In the genomic region with DNA sequence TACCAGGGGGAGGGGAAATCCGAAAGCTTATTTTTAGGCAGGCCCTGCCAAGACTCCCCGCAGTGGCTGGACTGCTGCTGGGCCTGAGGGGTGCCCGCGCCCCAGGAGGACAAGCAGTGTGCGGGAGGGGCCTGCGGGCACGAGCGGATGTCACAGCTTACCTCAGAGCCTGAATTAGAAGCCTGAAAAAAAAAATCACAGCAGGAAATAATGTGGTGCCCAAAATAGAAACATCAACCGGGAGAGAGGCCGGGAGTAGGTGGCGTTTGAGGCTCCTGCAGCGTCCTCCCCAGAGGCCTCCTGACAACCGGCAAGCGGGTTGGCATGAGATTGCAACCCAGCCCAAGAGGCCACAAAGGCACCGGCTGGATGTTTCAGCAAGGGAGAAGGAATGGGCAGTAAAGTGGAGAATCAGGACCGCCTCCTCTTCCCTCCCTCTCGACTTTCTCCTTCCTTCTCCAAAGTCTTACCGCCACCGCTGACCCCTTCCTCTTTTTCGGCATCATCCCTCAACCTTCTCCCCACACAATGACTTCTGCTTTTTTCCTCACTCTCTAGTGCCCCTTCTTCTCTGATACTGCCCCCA, we compare ENCODE assay signal across 8 mouse cellular contexts. TPM values are rescaled to one million over a fixed set of nuclear protein-coding genes. Genes with fewer than 3 reads are reported as not detected.
DNase-seq lines count a peak whose midpoint lies in the region; ATAC-seq and TF ChIP-seq lines count a peak whose summit lies in the region.

No protein-coding gene starts in this region.

- 10% methylated on average over 20 of the region's 20 CpGs for WGBS in cerebellum, adult 2 months
- WGBS in liver, adult 2 months: 59% methylated on average over 20 of the region's 20 CpGs
- WGBS in midbrain, postnatal 0 days: 6% methylated on average over 20 of the region's 20 CpGs

- H3K4me3 ChIP-seq in cerebellum, adult 2 months (replicated peaks; ENCODE audit: insufficient read depth, low read depth, low read length): peak overlapping the region; percentile 40
- H3K4me3 ChIP-seq in liver, adult 2 months (ENCODE audit: insufficient read depth, low read depth, low read length): no peak overlapping the region; the same call in 1 of the 2 replicates
- peak overlapping the region; percentile 12 for H3K4me3 ChIP-seq in midbrain, postnatal 0 days (ENCODE audit: low read depth, low read length)

- peak overlapping the region; percentile 45 for H3K4me2 ChIP-seq in midbrain, postnatal 0 days (ENCODE audit: low read depth, low read length, poor library complexity, severe bottlenecking)

- TF ChIP-seq POLR2A in cerebellum, adult 2 months (IDR thresholded peaks at IDR 0.05; ENCODE audit: borderline replicate concordance, insufficient read depth, low read length): no peak
- no peak for TF ChIP-seq POLR2A in liver, adult 2 months (IDR thresholded peaks at IDR 0.05; ENCODE audit: extremely low read depth, insufficient read depth, low read length)

- no peaks in the 10 kb centered on the region for H3K9me3 ChIP-seq in midbrain, postnatal 0 days (ENCODE audit: low read length)

- H3K4me1 ChIP-seq in cerebellum, adult 2 months (ENCODE audit: control insufficient read depth, insufficient read depth, low read length): peaks cover 9% of the 10 kb centered on the region; the same call in 1 of the 2 replicates
- H3K4me1 ChIP-seq in liver, adult 2 months (ENCODE audit: control insufficient read depth, insufficient read depth, low read length): no peaks in the 10 kb centered on the region
- H3K4me1 ChIP-seq in midbrain, postnatal 0 days (ENCODE audit: insufficient read depth, low read length): peaks cover 9% of the 10 kb centered on the region

- no peaks in the 10 kb centered on the region for H3K27me3 ChIP-seq in cerebellum, adult 2 months (ENCODE audit: control insufficient read depth, insufficient read depth, low read length)
- no peaks in the 10 kb centered on the region for H3K27me3 ChIP-seq in liver, adult 2 months (ENCODE audit: control insufficient read depth, insufficient read depth, low read length)
- no peaks in the 10 kb centered on the region for H3K27me3 ChIP-seq in midbrain, postnatal 0 days (ENCODE audit: insufficient read depth, low read length)

- ATAC-seq in midbrain, postnatal 0 days (ENCODE audit: low FRiP score): no peak
- ATAC-seq in inflammation-experienced regulatory T-cells, adult 6 months: no peak

- no peak overlapping the region for H3K27ac ChIP-seq in cerebellum, adult 2 months (ENCODE audit: insufficient read depth, low read length)
- 0 out of 2 replicates have a peak overlapping the region, but pooled peaks have one; percentile 24 for H3K27ac ChIP-seq in liver, adult 2 months (replicated peaks; ENCODE audit: insufficient read depth, low read depth, low read length)
- H3K27ac ChIP-seq in midbrain, postnatal 0 days (ENCODE audit: low read depth, low read length): peak overlapping the region; percentile 32; the same call in 1 of the 2 replicates

- no peaks in the 10 kb centered on the region for H3K36me3 ChIP-seq in liver, adult 2 months (ENCODE audit: control insufficient read depth, insufficient read depth, low read length)
- H3K36me3 ChIP-seq in midbrain, postnatal 0 days (ENCODE audit: insufficient read depth, low read length): no peaks in the 10 kb centered on the region

- no peaks in the 10 kb centered on the region for H3K79me2 ChIP-seq in liver, adult 2 months (ENCODE audit: control insufficient read depth, insufficient read depth, low read length)

- no peak for TF ChIP-seq CTCF in cerebellum, adult 2 months (IDR thresholded peaks at IDR 0.05; ENCODE audit: borderline replicate concordance, insufficient read depth, low read depth, low read length)
- no peak for TF ChIP-seq CTCF in liver, adult 2 months (IDR thresholded peaks at IDR 0.05; ENCODE audit: low read depth, low read length)
- no peak for TF ChIP-seq CTCF in midbrain, postnatal 0 days (IDR thresholded peaks at IDR 0.05)

- peak; percentile 29 for DNase-seq in embryo, embryonic 11 days
- no peak for DNase-seq in embryo, embryonic 10.5 days (ENCODE audit: low spot score)
- DNase-seq in cerebellum, adult 2 months: peak; percentile 70 to 73
- peak; percentile 79 to 89 for DNase-seq in heart, adult 18-20 months
- DNase-seq in kidney, adult 11 months: peak; percentile 75
- DNase-seq in liver, adult 2 months (ENCODE audit: extremely low read depth, low read depth, low spot score): no peak
- DNase-seq in midbrain, postnatal 0 days (ENCODE audit: low spot score): peak; percentile 12

- H3K9ac ChIP-seq in liver, adult 2 months (ENCODE audit: low read depth, low read length): peak overlapping the region; percentile 25; the same call in 1 of the 2 replicates
- peak overlapping the region; percentile 39 for H3K9ac ChIP-seq in midbrain, postnatal 0 days (replicated peaks; ENCODE audit: low read length, poor library complexity, severe bottlenecking)

RNA-seq across cellular contexts. Expression of gene Mrpl33, which starts 25.6 kb away (rescaled TPM):
- polyA plus RNA-seq in cerebellum, adult 2 months (2012; rRNA removed): 80.4 and 81.9 TPM in 2 replicates
- 100 to 1,000 TPM; 322 to 333 TPM for total RNA-seq in heart, adult 18-20 months (2021)
- total RNA-seq in liver, adult 2 months (2014; rRNA removed): 60.8 and 65.1 TPM in 2 replicates
- polyA plus RNA-seq in liver, adult 2 months (2012; rRNA removed): 8.6 and 11.5 TPM in 2 replicates
- total RNA-seq in midbrain, postnatal 0 days (2014; rRNA removed): 79.9 and 114 TPM in 2 replicates
- 283 and 291 TPM in 2 replicates for polyA plus RNA-seq in midbrain, postnatal 0 days (2015; fragmentation: Nextera tagmentation; extraction: Ambion mirVana)
- 100 to 1,000 TPM; 243 to 476 (median 332) TPM for polyA plus RNA-seq in inflammation-experienced regulatory T-cells, adult 6 months (2017; shearing (Covaris generic))

RNA-seq across cellular contexts. Expression of gene Supt7l, which starts 43.5 kb away (rescaled TPM):
- polyA plus RNA-seq in cerebellum, adult 2 months (2012; rRNA removed): 17.1 and 17.9 TPM in 2 replicates
- total RNA-seq in heart, adult 18-20 months (2021): 10 to 100 TPM; 13.0 to 13.9 TPM
- 6.8 and 7.9 TPM in 2 replicates for total RNA-seq in liver, adult 2 months (2014; rRNA removed)
- 6.6 and 6.8 TPM in 2 replicates for polyA plus RNA-seq in liver, adult 2 months (2012; rRNA removed)
- 25.3 and 25.7 TPM in 2 replicates for total RNA-seq in midbrain, postnatal 0 days (2014; rRNA removed)
- polyA plus RNA-seq in midbrain, postnatal 0 days (2015; fragmentation: Nextera tagmentation; extraction: Ambion mirVana): 18.1 and 20.4 TPM in 2 replicates
- polyA plus RNA-seq in inflammation-experienced regulatory T-cells, adult 6 months (2017; shearing (Covaris generic)): 10 to 100 TPM; 17.1 to 23.1 (median 18.4) TPM

RNA-seq across cellular contexts. Expression of gene Slc4a1ap, which starts 44.3 kb away (rescaled TPM):
- polyA plus RNA-seq in cerebellum, adult 2 months (2012; rRNA removed): 25.0 and 26.3 TPM in 2 replicates
- total RNA-seq in heart, adult 18-20 months (2021): 10 to 100 TPM; 20.8 to 21.7 TPM
- total RNA-seq in liver, adult 2 months (2014; rRNA removed): 12.6 and 13.2 TPM in 2 replicates
- 7.3 and 8.1 TPM in 2 replicates for polyA plus RNA-seq in liver, adult 2 months (2012; rRNA removed)
- total RNA-seq in midbrain, postnatal 0 days (2014; rRNA removed): 36.8 and 39.6 TPM in 2 replicates
- polyA plus RNA-seq in midbrain, postnatal 0 days (2015; fragmentation: Nextera tagmentation; extraction: Ambion mirVana): 23.3 and 30.1 TPM in 2 replicates
- 10 to 100 TPM; 27.4 to 28.4 (median 28.0) TPM for polyA plus RNA-seq in inflammation-experienced regulatory T-cells, adult 6 months (2017; shearing (Covaris generic))

Comparison
In these comparisons a context has a peak if more than half of its experiments do, and no peak if none do; other contexts are left out.
1. DNase-seq: peak in embryo, embryonic 11 days (single experiment), cerebellum, adult 2 months (2 of 2), heart, adult 18-20 months (2 of 2), kidney, adult 11 months (single experiment) and midbrain, postnatal 0 days (single experiment); none in embryo, embryonic 10.5 days (single experiment) and liver, adult 2 months (single experiment).